Mouse (Mus musculus): ENCODE measurements around the gene Hist2h2ac.
A peak's percentile ranks its signal among the peaks of the same experiment; 100 is the strongest.
"Not testable (repeated sequence)": the region's sequence is repeated elsewhere in the genome, so short reads cannot be mapped to it uniquely, and the experiment has no call there.

Gene Hist2h2ac

DNA sequence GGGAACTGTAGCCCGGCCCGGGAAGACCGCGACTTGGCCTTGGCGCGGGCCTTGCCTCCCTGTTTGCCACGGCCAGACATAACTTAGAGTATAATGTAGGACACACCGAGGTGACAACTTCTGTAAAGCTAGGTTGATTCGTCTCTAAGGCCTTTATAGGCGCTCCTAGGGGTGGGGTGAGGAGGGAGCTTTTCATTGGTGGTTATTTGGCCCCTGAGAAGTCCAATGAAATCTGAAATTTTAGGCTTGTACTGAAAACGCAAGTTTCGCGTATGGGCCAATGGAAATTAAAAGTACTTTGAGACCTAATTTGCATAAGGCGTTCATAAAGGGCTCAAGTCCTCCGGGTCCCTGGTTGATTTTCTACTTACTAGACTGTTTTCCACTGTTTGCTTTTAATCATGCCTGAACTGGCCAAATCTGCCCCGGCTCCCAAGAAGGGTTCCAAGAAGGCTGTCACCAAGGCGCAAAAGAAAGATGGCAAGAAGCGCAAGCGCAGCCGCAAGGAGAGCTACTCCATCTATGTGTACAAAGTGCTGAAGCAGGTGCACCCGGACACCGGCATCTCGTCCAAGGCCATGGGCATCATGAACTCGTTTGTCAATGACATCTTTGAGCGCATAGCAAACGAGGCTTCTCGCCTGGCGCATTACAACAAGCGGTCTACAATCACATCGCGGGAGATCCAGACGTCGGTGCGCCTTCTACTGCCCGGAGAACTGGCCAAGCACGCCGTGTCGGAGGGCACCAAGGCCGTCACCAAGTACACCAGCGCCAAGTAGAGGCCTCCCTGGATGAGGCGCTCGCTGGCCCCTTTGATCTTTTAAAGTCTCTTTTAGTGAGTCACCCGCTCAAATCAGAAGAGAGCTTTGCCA, at the start of gene Hist2h2ac, which contains the start of gene Hist2h2be:
Gene Hist2h2ac, minus strand, starts transcription at position 116 of the 875 bp plus-strand sequence.
Gene Hist2h2be, plus strand, starts transcription at position 355 of the 875 bp plus-strand sequence.
- DNase-seq (ENCODE audit: low spot score) = peak; percentile 96

DNA sequence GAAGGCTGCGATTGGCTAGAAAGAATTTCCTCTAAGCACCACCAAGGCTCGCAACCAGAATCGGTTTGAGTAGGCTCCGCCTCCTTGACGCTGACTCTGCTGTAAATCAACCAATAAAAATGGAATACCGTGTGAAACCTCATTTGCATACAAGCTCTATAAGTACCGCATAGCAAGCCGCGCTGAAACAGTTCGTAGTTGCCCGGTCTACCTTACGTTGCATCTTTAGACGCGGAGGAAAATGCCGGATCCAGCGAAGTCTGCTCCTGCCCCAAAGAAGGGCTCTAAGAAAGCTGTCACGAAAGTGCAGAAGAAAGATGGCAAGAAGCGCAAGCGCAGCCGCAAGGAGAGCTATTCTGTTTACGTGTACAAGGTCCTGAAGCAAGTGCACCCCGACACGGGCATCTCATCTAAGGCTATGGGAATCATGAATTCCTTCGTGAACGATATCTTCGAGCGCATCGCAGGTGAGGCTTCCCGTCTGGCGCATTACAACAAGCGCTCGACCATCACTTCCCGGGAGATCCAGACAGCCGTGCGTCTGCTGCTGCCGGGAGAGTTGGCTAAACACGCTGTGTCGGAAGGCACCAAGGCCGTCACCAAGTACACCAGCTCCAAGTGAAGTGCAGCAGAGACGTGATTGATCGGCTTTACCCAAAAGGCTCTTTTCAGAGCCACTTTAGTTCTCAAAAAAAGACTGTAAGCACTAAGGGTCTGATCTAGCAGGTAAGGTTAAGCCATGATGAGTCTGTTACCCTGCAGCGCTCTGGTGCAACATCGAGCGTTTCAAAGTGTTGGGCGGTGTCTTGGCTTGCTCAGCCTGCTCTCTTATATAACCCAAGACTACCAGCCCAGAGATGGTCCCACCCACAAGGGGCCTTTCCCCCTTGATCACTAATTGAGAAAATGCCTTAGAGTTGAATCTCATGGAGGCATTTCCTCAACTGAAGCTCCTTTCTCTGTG, 49.1 kb upstream of the Hist2h2ac start, which contains the start of gene Hist2h2bb:
Gene Hist2h2bb, plus strand, starts transcription at position 242 of the 964 bp plus-strand sequence.
- DNase-seq (ENCODE audit: low spot score) = peak; percentile 97

DNA sequence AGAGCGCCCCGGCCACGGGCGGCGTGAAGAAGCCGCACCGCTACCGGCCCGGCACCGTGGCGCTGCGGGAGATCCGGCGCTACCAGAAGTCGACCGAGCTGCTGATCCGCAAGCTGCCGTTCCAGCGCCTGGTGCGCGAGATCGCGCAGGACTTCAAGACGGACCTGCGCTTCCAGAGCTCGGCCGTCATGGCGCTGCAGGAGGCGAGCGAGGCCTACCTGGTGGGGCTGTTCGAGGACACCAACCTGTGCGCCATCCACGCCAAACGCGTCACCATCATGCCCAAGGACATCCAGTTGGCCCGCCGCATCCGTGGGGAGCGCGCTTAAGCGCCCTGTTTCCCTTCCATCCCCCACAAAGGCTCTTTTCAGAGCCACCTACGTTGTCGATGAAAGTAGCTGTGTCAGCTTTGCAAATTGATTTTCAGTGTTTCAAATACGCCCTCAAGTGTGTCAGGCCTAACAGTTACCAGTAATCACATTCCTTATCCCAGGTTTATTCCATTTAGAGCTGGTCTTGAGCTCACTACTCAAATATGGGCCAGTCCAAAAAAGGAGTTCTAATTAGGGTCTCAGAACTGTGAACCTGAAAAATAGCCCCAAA, 48.2 kb upstream of the Hist2h2ac start:
- not testable (repeated sequence) for DNase-seq (ENCODE audit: low spot score)

DNA sequence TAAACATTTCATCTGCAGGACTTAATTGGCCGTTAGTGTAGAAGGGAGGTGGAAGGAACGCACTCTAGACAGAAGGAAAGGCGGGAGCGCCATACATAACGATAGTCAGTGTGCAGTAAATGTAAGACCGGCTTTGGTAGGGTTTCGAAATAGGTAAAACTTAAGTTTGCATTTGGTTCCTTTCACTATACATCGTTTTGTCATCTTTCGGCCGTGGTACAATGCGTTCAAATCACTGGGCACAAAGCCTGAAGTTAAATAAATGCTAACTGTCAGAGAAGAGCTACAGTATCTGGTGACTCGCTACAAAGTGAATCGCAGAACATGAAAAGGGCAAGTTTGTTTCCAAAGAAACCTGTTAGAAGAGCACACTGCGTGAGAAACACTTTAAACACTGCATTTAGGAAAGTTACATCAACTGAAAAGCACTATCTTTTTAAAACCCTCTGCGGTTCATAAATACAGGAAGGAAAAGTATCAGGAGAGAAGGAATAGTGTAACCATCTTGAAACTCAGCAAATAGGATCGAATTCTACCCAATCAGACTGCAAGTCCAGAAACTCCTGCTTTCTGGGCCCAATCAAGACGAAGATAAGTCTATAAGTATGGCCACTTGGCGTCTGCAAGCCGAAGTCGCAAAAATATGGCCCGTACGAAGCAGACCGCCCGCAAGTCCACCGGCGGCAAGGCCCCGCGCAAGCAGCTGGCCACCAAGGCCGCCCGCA, 47.5 kb upstream of the Hist2h2ac start, which contains the start of gene Hist2h3b:
Gene Hist2h3b, plus strand, starts transcription at position 604 of the 725 bp plus-strand sequence.
- DNase-seq (ENCODE audit: low spot score) = peak; percentile 90

DNA sequence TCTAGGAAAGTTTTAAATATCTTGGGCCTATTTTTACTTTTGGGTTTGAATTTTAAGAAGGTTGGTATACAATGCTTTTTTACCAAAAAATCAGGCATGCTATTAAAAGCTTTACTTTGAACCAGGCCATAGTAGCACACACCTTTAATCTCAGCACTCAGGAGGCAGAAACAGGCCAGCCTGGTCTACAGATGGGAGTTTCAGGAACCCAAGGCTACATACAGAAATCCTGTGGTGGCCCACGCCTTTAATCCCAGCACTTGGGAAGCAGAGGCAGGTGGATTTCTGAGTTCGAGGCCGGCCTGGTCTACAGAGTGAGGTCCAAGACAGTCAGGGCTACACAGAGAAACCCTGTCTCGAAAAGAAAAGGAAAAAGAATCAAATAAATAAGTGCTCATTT, 46.9 kb upstream of the Hist2h2ac start:
- DNase-seq (ENCODE audit: low spot score) = no peak

DNA sequence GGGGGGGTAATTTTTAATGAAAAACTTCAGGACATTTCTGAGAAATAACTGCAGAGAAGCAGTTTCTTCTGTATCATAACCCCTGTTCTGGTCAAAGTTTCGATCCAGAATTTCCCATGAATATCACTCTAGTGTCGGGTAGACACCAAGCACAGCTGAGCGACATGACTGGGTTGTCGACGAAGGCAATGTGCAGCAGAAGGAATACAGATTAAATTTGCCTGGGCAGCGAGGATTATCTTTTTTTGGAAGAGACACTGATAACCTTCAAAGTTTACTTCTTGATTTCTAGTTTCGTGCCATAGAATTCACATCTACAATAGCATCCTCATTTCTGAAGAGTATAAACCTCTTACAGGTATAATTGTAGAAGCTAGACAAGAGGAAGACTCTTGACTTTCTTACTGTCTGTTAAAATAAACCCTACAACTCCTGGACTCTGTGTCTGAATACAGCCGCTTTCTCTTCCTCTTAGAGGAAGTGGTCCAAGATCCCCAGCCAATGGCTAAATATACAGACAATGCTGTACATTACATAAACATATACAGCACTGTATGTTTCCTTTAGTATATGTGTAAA, 45.5 kb upstream of the Hist2h2ac start:
- DNase-seq (ENCODE audit: low spot score) = no peak

DNA sequence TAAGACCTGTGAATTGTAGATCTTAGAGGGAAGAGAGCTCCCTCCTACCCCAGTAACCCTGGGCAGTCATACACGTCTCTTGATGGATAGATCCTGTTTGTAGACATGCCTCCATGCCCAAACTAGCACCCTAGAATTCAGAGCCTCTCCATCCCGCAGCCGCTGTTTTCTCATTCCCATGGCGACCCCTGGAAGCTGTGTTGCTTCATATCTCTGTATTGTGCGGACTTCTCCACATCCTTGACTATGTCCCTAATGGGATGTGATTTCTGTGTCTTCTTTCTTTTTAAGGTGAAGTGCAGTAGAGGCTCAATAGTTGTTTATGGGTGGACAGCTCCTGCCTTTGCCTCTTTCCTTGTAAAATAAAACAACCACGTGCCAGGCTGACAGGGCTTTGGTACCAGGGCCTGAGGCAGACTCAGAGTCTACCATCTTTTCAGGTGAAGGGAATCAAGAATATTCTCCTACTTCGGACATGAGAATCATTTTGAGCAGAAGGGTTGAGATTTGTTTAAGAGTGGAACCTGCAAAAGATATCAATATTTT, 43.8 kb upstream of the Hist2h2ac start:
- DNase-seq (ENCODE audit: low spot score) = no peak

DNA sequence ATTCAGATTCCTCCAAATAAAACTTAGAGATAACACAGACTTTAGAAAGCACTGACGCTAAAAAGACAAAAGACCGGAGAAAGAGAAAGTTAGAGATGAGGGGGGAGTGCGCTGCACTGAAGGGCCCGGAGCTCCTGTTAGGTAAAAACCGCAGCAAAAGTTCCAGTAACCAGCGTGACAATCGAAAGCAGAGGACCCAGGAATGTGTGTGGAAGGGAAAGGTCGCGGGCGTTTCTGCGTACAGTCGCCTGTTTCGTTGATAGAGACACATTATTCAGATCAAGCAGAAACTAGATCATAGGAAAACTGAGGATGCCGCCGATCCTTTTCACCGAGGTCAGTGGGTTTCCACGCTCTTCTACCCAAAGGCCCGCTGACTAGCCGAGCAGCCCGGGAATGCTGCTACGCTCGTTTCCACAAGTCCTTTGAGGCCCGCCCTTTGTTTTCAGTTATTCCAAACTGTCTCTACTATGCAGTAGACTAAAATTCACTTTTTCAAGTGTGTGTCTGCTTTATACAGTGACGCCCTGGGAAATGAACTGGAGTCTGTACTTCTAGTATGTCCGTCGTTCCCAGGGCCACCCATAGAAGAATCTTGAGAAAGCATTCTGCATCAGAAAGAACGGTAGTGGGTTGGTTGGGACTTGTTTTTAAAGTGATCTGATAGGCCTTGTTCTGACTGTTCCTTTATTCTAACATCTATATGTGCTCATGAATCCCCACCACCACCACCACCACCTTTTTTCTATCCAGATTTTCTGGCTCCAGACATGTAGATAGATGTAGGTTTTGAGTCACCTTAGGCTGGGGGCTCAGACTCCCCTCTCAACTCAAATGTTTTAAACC, 43.1 kb upstream of the Hist2h2ac start:
- DNase-seq (ENCODE audit: low spot score) = peak; percentile 75

DNA sequence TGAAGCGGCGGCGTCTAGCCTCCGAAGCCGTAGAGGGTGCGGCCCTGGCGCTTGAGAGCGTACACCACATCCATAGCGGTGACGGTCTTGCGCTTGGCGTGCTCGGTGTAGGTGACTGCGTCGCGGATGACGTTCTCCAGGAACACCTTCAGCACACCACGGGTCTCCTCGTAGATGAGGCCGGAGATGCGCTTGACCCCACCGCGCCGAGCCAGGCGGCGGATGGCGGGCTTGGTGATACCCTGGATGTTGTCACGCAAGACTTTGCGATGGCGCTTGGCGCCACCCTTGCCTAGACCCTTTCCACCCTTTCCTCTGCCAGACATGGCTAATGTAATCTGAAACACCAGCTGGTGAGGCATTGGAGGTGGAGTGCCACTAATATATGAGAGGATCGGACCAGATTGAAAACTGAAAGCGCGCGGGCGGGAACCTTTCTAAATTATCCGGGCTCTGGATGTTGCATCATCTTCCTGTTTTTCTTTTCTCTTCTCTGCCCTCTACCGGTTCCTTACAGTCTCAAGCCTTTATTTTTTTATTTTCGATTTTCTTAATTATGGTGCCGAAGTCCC, 42.4 kb upstream of the Hist2h2ac start, which contains the start of gene Hist2h4:
Gene Hist2h4, minus strand, starts transcription at position 333 of the 572 bp plus-strand sequence.
- peak; percentile 97 for DNase-seq (ENCODE audit: low spot score)

DNA sequence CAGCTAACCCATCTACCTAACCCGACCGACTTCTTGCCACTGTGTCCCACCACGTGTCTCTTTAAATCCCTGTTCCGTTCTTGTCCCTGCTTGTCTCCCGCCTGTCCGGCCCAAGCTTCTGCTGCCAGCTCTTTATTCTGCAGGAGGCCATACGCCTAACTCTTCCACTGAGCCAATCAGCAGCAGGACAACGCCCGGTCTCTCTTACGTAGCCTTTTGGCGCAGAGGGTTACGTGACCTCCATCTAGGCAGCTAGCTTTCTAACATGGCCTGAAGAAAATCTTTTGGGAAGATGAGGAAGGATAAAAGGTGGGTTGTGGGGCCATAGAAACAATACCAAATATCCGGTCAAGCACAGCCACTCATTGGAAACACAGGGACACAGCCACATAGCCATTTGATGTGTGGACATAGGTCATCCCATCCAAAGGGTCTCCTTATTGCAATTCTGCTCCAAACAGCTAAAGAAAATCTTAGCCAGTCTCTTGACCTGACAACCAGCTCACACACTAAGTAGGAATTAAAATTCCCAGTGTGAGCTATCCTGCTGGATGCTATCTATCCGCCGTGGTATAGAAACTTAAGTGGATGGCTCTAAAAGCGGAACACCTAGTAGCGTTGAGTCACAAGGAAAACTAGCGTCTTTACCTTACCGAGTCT, 41.7 kb upstream of the Hist2h2ac start:
- peak; percentile 86 for DNase-seq (ENCODE audit: low spot score)

DNA sequence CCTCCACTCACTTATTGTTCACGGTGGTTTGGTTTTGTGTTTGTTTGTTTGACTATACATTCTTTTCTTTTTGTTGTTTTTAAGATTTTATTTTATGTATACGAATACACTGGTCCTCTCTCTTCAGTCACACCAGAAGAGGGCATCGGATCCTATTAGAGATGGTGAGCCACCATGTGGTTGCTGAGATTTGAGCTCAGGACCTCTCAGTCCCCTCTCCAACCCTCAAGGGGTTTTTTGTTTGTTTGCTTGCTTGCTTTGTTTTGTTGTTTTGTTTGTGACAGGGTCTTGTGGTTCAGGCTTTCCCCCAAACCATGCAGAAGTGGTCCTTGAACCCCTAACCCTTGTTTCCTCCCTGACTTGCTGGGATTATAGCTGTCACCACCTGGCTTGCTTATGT, 40.9 kb upstream of the Hist2h2ac start:
- DNase-seq (ENCODE audit: low spot score) = no peak

DNA sequence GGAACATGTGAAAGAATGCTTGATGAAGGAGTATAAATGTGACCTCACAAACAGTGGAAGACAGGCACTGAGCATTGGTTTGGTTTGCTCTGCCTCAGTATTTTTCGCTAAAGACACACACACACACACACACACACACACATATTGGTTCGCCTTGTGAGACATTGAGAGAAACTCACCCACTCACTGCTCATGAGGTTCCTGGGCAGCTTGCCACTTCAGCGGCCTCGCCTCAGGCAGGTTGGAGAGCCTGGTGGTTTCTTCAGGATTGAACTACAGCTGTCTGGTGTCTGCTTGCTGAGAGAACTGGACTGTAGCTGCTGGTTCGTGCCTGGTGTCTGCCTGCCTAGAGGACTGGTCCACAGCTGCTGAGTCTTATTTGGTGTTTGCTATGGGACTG, 39.5 kb upstream of the Hist2h2ac start:
- no peak for DNase-seq (ENCODE audit: low spot score)

DNA sequence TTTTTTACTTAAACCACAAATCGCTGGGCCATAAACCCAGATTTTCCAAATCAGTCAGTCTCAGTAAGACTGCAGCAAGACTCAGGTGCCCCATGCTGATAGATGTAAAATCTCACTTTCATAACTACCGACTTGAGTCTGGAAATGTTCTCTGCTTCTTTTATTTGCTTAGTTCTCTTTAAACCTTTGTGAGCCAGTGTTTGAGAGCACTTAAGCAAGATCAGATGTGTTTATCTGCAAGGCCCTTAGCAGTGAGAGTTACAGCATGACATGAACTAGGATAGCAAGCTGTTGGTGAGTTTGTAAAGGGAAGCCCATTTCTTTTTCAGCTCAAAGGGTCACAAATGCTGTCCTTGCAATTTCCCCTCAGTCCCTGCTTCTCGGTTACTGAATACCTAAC, 36.5 kb upstream of the Hist2h2ac start:
- DNase-seq (ENCODE audit: low spot score) = no peak

DNA sequence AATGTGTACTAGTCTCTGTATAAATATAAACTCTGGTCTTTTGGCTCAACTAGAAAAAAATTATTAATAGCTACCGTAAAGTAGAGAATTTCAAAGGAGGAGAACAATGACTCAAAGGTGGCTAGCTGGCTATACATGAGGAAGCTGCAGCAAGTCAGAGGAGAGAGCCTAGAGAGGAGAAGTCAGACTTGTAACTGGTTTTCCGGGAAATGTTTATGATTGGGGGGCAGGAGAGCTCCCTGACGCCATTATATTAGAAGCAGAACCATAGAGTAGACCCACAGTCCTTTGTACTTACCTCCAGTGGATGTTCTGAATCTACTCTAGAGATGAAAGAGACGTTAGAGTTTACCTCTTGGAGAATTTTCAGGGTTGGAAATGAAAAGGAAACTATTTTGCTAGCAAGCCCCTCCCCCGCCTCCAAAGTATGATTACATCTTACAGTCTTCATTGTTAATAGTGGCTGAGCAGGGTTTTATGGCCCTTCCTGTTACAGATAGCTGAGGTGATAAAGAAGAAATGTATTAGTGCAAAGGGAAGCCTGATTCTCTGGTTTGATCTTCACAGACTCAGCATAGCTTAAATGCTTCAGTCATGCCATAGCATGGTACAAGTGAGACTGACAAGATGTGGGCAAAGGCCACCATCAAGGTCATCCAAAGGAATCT, 35.4 kb upstream of the Hist2h2ac start:
- DNase-seq (ENCODE audit: low spot score) = no peak

DNA sequence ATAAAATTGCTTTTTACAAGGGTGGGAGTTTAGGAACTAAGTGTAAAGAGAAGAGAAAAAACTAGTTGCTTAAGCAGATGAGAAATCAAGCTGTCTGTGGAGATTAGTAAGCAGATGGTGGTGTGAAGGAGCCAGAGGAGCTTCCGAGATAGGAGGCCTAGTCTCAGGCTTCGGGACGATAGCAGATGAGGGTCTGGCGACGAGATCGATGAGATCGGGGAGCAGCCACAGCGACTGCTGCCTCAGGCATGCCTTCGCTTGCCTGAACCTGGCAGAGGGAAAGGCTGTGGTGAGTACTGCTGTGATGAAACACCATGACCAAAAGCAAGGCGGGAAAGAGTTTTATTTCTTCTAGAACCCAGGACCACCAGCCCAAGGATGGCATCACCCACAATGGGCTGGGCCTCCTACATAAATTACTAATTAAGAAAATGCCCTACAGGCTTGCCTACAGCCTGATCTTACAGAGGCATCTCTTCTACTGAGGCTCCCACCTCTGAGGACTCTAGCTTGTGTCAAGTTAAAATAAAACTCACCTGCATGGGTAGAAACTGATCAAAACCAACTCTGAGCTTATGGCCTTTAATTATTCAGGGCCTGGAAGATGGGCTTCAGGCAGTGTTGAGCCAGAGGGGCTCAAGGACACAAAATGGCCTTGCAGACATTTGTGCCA, 34.1 kb upstream of the Hist2h2ac start:
- DNase-seq (ENCODE audit: low spot score) = no peak

DNA sequence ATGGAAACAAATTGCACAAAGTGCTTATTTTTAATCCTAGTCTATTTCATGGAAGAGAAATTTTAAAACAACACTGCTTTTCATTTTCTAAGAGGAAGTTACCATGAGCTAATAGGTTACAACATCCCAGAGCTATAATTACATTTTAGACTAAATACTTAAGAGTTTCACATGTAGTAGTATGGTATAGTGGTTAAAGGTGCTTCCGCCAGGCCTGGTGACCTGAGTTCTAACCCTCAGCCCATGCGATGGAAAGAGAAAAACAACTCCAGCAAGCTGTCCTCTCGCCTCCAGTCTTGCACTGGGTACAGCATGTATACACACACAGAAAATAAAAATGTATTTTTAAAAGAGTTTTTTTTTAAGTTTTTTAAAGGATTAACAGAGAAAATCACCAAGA, 31.1 kb upstream of the Hist2h2ac start:
- DNase-seq (ENCODE audit: low spot score) = no peak

DNA sequence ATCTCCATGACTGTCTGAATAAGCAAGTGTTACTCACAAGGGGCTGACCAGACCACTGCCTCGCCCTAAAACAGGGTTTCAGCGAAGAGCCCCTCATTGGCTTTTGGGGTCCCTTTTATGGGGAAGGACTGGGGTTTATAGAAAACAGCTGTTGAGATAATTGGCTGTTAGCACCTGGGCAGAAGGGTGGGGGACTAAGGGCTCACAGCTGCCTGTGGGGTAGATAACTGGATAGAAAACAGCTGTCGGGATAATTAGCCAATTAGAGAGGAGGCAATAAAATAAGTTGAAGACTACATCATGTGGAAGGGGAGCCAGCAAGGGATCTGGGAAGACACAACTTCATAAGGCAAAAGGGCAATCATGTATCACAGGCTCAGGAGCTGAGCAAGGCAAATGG, 30.2 kb upstream of the Hist2h2ac start:
- DNase-seq (ENCODE audit: low spot score) = no peak

DNA sequence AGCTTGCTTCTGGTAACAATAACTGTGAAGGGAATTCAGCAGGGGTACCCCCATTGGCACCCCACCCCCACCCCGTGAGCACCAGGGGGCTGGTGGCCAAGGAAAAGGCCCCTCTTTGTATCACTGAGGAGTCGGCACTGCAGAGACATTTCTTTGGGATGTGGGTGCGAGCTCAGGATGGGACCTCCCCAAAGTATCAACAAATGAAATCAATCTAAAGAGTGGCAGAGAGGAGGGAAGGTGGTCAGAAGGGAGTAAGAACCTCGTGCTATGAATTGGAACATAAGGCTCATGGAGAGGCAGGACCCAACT, 28.3 kb upstream of the Hist2h2ac start:
- DNase-seq (ENCODE audit: low spot score) = no peak

Measured in yolk sac, embryonic 10.5 days (tissue).